Mouse (Mus musculus) stomach, embryonic 15.5 days (tissue): ENCODE measurements around the gene Fam209. TPM values are rescaled to one million over a fixed set of nuclear protein-coding genes. Genes with fewer than 3 reads are reported as not detected.

Experiments used
- ATAC-seq: fragments of 200-750 bp; cut with Nextera tagmentation; 2 replicates; pipeline ENCODE4 v1.8.0; 2017; ENCODE audit warnings: low read depth, moderate number of reproducible peaks, moderate TSS enrichment; ENCODE audit not compliant: insufficient read depth, low FRiP score
- H3K27ac ChIP-seq: fragments of 300-500 bp; sonication (generic); 2 replicates; pipeline ENCODE4 v1.5.1; 2015; ENCODE audit warnings: mild to moderate bottlenecking, inconsistent platforms
- H3K27me3 ChIP-seq: fragments of 300-500 bp; sonication (generic); replicated peaks from 2 replicates; pipeline ENCODE4 v1.6.1; 2015; ENCODE audit warnings: inconsistent platforms
- H3K36me3 ChIP-seq: fragments of 300-500 bp; sonication (generic); 2 replicates; pipeline ENCODE4 v1.6.1; 2015; ENCODE audit warnings: inconsistent platforms
- H3K4me1 ChIP-seq: fragments of 300-500 bp; sonication (generic); 2 replicates; pipeline ENCODE4 v1.6.1; 2015; ENCODE audit warnings: inconsistent platforms
- H3K4me2 ChIP-seq: fragments of 300-500 bp; sonication (generic); 2 replicates; pipeline ENCODE4 v1.6.1; 2015; ENCODE audit warnings: mild to moderate bottlenecking, inconsistent platforms
- H3K4me3 ChIP-seq: fragments of 300-500 bp; sonication (generic); replicated peaks from 2 replicates; pipeline ENCODE4 v1.5.1; 2015; ENCODE audit warnings: inconsistent platforms
- H3K9ac ChIP-seq: fragments of 300-500 bp; sonication (generic); 2 replicates; pipeline ENCODE4 v1.6.1; 2015; ENCODE audit warnings: inconsistent platforms
- H3K9me3 ChIP-seq: fragments of 300-500 bp; sonication (generic); 2 replicates; pipeline ENCODE4 v1.6.1; 2016; ENCODE audit warnings: inconsistent platforms
- WGBS: fragments of 180-500 bp; shearing (Covaris S2); methylation state at CpG from one replicate; pipeline ENCODE4 v1.1.7; 2015; 5-methylcytosine and 5-hydroxymethylcytosine counted together
- polyA plus RNA-seq: library from polyadenylated mRNA; unstranded; fragments of >200 nt; fragmentation: Nextera tagmentation; extraction: Ambion mirVana; gene quantifications from 2 replicates; pipeline ENCODE4 v1.2.1, GENCODE M21; 2015

Gene Fam209
- polyA plus RNA-seq, 1 experiment from 2014 or later, result 0.19 TPM

- no peak overlapping the region for H3K4me3 ChIP-seq
- no peaks in the 10 kb centered on the region for H3K27me3 ChIP-seq
- H3K9me3 ChIP-seq, result no peaks in the 10 kb centered on the region
- 59% methylated on average over 7 of the region's 7 CpGs for WGBS
- no peaks in the 10 kb centered on the region for H3K36me3 ChIP-seq
- no peak overlapping the region for H3K9ac ChIP-seq
- no peak overlapping the region for H3K27ac ChIP-seq
- ATAC-seq, result no peak
- no peak overlapping the region for H3K4me2 ChIP-seq
- H3K4me1 ChIP-seq, result no peaks in the 10 kb centered on the region
Measured at GRCm38 (mm10) chr2:172480296-172480695, 8.0 kb downstream of the Fam209 start.

- Histone ChIP-seq H3K4me3 (no peak overlapping the region), H3K36me3 (no peaks in the 10 kb centered on the region)
Measured at GRCm38 (mm10) chr2:172481654-172482385, 9.5 kb downstream of the Fam209 start.

GRCm38 (mm10) chr2:172483766-172484413 is 11.6 kb downstream of the Fam209 start:
- H3K4me3 ChIP-seq, result no peak overlapping the region
- no peaks in the 10 kb centered on the region for H3K36me3 ChIP-seq
- H3K9ac ChIP-seq, result no peak overlapping the region
- no peaks in the 10 kb centered on the region for H3K4me1 ChIP-seq
- no peak for ATAC-seq
- H3K4me2 ChIP-seq, result no peak overlapping the region
- H3K9me3 ChIP-seq, result no peaks in the 10 kb centered on the region
- 81% methylated on average over 14 of the region's 14 CpGs for WGBS
- H3K27ac ChIP-seq, result no peak overlapping the region
- no peaks in the 10 kb centered on the region for H3K27me3 ChIP-seq

More at GRCm38 (mm10) chr2:172481654-172482385, 9.5 kb downstream of the Fam209 start:
- no peak overlapping the region for H3K9ac ChIP-seq
- H3K4me1 ChIP-seq, result no peaks in the 10 kb centered on the region
- no peak for ATAC-seq
- no peaks in the 10 kb centered on the region for H3K27me3 ChIP-seq
- no peaks in the 10 kb centered on the region for H3K9me3 ChIP-seq
- no peak overlapping the region for H3K27ac ChIP-seq
- H3K4me2 ChIP-seq, result no peak overlapping the region
- WGBS, result 79% methylated on average over 16 of the region's 16 CpGs

GRCm38 (mm10) chr2:172484696-172485370 is 12.5 kb downstream of the Fam209 start:
- no peaks in the 10 kb centered on the region for H3K9me3 ChIP-seq
- H3K27me3 ChIP-seq, result no peaks in the 10 kb centered on the region
- no peak overlapping the region for H3K4me3 ChIP-seq
- peak; percentile 54; the same call in 1 of the 2 replicates for ATAC-seq
- H3K4me1 ChIP-seq, result no peaks in the 10 kb centered on the region
- H3K36me3 ChIP-seq, result no peaks in the 10 kb centered on the region
- H3K9ac ChIP-seq, result no peak overlapping the region
- no peak overlapping the region for H3K27ac ChIP-seq
- no peak overlapping the region; the same call in 1 of the 2 replicates for H3K4me2 ChIP-seq
- 30% methylated on average over 12 of the region's 12 CpGs for WGBS

GRCm38 (mm10) chr2:172496736-172497345 is 24.5 kb downstream of the Fam209 start:
- H3K36me3 ChIP-seq, result no peaks in the 10 kb centered on the region
- no peaks in the 10 kb centered on the region for H3K4me1 ChIP-seq
- H3K4me2 ChIP-seq, result no peak overlapping the region
- H3K27ac ChIP-seq, result no peak overlapping the region
- 65% methylated on average over 8 of the region's 8 CpGs for WGBS
- no peaks in the 10 kb centered on the region for H3K9me3 ChIP-seq
- no peak overlapping the region for H3K9ac ChIP-seq
- no peak overlapping the region for H3K4me3 ChIP-seq
- H3K27me3 ChIP-seq, result no peaks in the 10 kb centered on the region
- no peak for ATAC-seq

- no peak overlapping the region for H3K4me3 ChIP-seq
- H3K9ac ChIP-seq, result no peak overlapping the region
- H3K4me2 ChIP-seq, result no peak overlapping the region
- H3K27me3 ChIP-seq, result no peaks in the 10 kb centered on the region
- WGBS, result 54% methylated on average over 3 of the region's 3 CpGs
- no peaks in the 10 kb centered on the region for H3K9me3 ChIP-seq
- H3K27ac ChIP-seq, result no peak overlapping the region
- no peaks in the 10 kb centered on the region for H3K4me1 ChIP-seq
- ATAC-seq, result no peak
- no peaks in the 10 kb centered on the region for H3K36me3 ChIP-seq
Measured at GRCm38 (mm10) chr2:172498823-172499222, 26.5 kb downstream of the Fam209 start.

GRCm38 (mm10) chr2:172500752-172501316 is 28.5 kb downstream of the Fam209 start:
- no peak overlapping the region for H3K27ac ChIP-seq
- WGBS, result 23% methylated on average over 7 of the region's 7 CpGs
- no peak for ATAC-seq
- H3K36me3 ChIP-seq, result no peaks in the 10 kb centered on the region
- no peaks in the 10 kb centered on the region for H3K27me3 ChIP-seq
- no peak overlapping the region for H3K4me3 ChIP-seq
- no peak overlapping the region for H3K4me2 ChIP-seq
- H3K9me3 ChIP-seq, result no peaks in the 10 kb centered on the region
- H3K9ac ChIP-seq, result no peak overlapping the region
- no peaks in the 10 kb centered on the region for H3K4me1 ChIP-seq

- Histone ChIP-seq H3K27ac (no peak overlapping the region), H3K9ac (no peak overlapping the region), H3K27me3 (no peaks in the 10 kb centered on the region), H3K9me3 (no peaks in the 10 kb centered on the region), H3K4me2 (no peak overlapping the region), H3K4me1 (no peaks in the 10 kb centered on the region), H3K36me3 (no peaks in the 10 kb centered on the region), H3K4me3 (no peak overlapping the region)
- ATAC-seq, result no peak
- 5% methylated on average over 4 of the region's 4 CpGs for WGBS
Measured at GRCm38 (mm10) chr2:172501341-172501740, 29.0 kb downstream of the Fam209 start.

GRCm38 (mm10) chr2:172502168-172502567 is 29.8 kb downstream of the Fam209 start:
- Histone ChIP-seq H3K4me1 (no peaks in the 10 kb centered on the region), H3K4me3 (no peak overlapping the region), H3K27ac (no peak overlapping the region), H3K9ac (no peak overlapping the region), H3K4me2 (no peak overlapping the region), H3K36me3 (no peaks in the 10 kb centered on the region), H3K27me3 (no peaks in the 10 kb centered on the region), H3K9me3 (no peaks in the 10 kb centered on the region)
- ATAC-seq, result no peak
- WGBS, result 59% methylated on average over 14 of the region's 14 CpGs

GRCm38 (mm10) chr2:172506121-172506520 is 33.8 kb downstream of the Fam209 start:
- no peak overlapping the region for H3K27ac ChIP-seq
- no peaks in the 10 kb centered on the region for H3K27me3 ChIP-seq
- 84% methylated on average over 7 of the region's 7 CpGs for WGBS
- H3K4me1 ChIP-seq, result no peaks in the 10 kb centered on the region
- H3K9ac ChIP-seq, result no peak overlapping the region
- no peak overlapping the region for H3K4me3 ChIP-seq
- no peaks in the 10 kb centered on the region for H3K9me3 ChIP-seq
- H3K36me3 ChIP-seq, result no peaks in the 10 kb centered on the region
- no peak overlapping the region for H3K4me2 ChIP-seq
- ATAC-seq, result no peak

GRCm38 (mm10) chr2:172510056-172510712 is 37.9 kb downstream of the Fam209 start:
- Histone ChIP-seq H3K4me3 (no peak overlapping the region), H3K27ac (no peak overlapping the region), H3K27me3 (no peaks in the 10 kb centered on the region), H3K9me3 (no peaks in the 10 kb centered on the region), H3K4me1 (no peaks in the 10 kb centered on the region), H3K4me2 (no peak overlapping the region), H3K9ac (no peak overlapping the region), H3K36me3 (no peaks in the 10 kb centered on the region)
- 84% methylated on average over 15 of the region's 15 CpGs for whole genome bisulfite sequencing
- no peak for ATAC-seq
